Mouse (Mus musculus): ENCODE data around the gene Wasf1. TPM values are rescaled to one million over a fixed set of nuclear protein-coding genes. Genes with fewer than 3 reads are reported as not detected.

The Wasf1 gene
- polyA plus RNA-seq, 1 experiment from 2014 or later: 9.8 TPM

DNA sequence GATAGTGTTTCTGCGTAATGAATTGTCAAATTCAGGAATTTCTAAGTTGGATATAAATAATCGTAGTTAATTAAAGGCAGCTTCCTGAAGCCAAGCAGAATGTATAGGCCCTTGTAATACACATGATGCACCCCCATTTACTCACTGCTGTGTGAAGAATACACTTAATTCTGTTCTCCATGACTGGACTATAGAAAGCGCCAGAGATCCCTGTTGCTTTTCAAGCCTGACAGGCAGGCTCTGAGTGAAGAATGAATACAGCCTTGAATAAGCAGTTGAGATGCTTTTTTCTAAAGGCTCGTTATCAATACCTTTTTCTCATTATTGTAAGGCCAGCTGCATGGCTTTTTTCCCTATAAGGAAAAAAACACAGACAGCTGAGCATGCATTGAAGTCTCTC lies 59.4 kb downstream of the Wasf1 start:
- H3K9me3 ChIP-seq (ENCODE audit: control insufficient read depth, low read length): no peaks in the 10 kb centered on the region
- no peaks in the 10 kb centered on the region for H3K4me1 ChIP-seq (replicated peaks; ENCODE audit: control insufficient read depth, insufficient read depth, low read length)
- no peak for ATAC-seq (ENCODE audit: low read depth)
- H3K27me3 ChIP-seq (ENCODE audit: control insufficient read depth, insufficient read depth, low read depth, low read length): no peaks in the 10 kb centered on the region
- WGBS: 86% methylated on average over 4 of the region's 4 CpGs
- no peak overlapping the region for H3K4me3 ChIP-seq (ENCODE audit: low read length)
- no peak overlapping the region for H3K27ac ChIP-seq (ENCODE audit: low read length)
- peaks cover under 1% of the 10 kb centered on the region; the same call in 1 of the 2 replicates for H3K36me3 ChIP-seq (ENCODE audit: control insufficient read depth, insufficient read depth, low read length)
- no peak overlapping the region for H3K4me2 ChIP-seq (ENCODE audit: low read depth, low read length)
- H3K9ac ChIP-seq (ENCODE audit: low read length): no peak overlapping the region

DNA sequence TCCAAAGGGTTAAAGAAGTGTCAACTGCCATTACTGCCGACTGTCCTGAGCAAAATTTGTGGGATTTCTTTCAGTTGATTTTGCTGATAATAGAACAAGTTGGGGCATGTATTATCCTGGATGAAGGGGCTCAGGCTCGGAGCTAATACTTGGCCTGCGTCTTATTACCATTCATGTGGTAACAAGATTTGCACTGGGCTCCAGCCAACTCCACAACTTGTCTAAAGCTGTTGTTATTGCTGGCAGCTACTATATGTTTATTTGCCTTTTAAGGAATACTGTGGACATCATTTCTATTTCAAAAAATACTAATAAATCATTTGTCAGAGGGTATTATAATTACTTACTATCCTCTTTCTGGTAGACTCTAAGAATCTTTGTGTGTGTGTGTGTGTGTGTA lies 66.9 kb downstream of the Wasf1 start:
- no peak for ATAC-seq (ENCODE audit: low read depth)
- 41% methylated on average over 3 of the region's 3 CpGs for WGBS
- no peak overlapping the region for H3K27ac ChIP-seq (ENCODE audit: low read length)
- no peak overlapping the region for H3K4me3 ChIP-seq (ENCODE audit: low read length)
- no peaks in the 10 kb centered on the region for H3K36me3 ChIP-seq (ENCODE audit: control insufficient read depth, insufficient read depth, low read length)
- H3K9ac ChIP-seq (ENCODE audit: low read length): no peak overlapping the region
- H3K9me3 ChIP-seq (ENCODE audit: control insufficient read depth, low read length): no peaks in the 10 kb centered on the region
- no peaks in the 10 kb centered on the region for H3K27me3 ChIP-seq (ENCODE audit: control insufficient read depth, insufficient read depth, low read depth, low read length)
- no peak overlapping the region for H3K4me2 ChIP-seq (ENCODE audit: low read depth, low read length)
- no peaks in the 10 kb centered on the region for H3K4me1 ChIP-seq (replicated peaks; ENCODE audit: control insufficient read depth, insufficient read depth, low read length)

DNA sequence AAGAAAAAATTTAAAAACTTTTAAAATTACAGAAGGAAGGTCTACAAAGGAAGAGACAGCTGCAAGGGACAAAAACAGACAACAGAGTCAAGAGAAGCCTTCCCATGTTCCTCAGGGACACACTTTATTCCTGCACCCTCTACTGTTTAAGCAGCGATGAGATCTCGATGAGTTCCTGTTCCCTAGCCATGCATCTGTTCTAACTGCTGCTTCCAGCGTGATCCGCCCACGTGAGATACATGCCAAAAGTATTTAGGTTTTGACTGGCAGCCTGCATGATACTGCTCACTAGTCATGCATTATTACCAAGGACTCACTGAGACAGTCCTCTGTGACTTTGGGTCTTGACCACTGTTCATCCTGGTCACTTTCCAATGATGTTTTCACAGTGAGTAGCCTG lies 72.9 kb downstream of the Wasf1 start:
- ATAC-seq (ENCODE audit: low read depth): no peak
- no peak overlapping the region for H3K27ac ChIP-seq (ENCODE audit: low read length)
- H3K4me3 ChIP-seq (ENCODE audit: low read length): no peak overlapping the region
- WGBS: 90% methylated on average over 5 of the region's 5 CpGs
- no peak overlapping the region for H3K9ac ChIP-seq (ENCODE audit: low read length)
- H3K36me3 ChIP-seq (ENCODE audit: control insufficient read depth, insufficient read depth, low read length): no peaks in the 10 kb centered on the region
- H3K4me1 ChIP-seq (replicated peaks; ENCODE audit: control insufficient read depth, insufficient read depth, low read length): no peaks in the 10 kb centered on the region
- H3K4me2 ChIP-seq (ENCODE audit: low read depth, low read length): no peak overlapping the region
- H3K9me3 ChIP-seq (ENCODE audit: control insufficient read depth, low read length): no peaks in the 10 kb centered on the region
- H3K27me3 ChIP-seq (ENCODE audit: control insufficient read depth, insufficient read depth, low read depth, low read length): no peaks in the 10 kb centered on the region

DNA sequence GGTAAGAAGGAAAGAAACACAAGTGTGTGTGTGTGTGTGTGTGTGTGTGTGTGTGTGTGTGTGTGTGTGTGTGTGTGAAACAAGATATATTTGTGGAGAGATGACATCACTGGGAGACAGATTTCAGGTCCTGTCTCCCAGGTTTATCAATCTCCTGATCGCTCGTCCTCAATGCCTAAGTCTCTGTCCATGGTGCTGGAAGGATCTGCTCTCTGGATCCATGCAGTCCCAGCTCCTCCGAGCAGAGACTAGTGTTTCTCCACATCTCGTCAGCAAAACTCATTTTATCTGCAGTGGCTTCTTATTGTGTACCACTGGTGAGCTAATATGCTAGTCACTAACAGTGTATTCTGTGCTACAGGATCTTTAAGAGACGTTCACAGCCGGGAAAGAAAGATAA lies 78.1 kb downstream of the Wasf1 start:
- Histone ChIP-seq H3K27ac (ENCODE audit: low read length) (no peak overlapping the region), H3K4me2 (ENCODE audit: low read depth, low read length) (no peak overlapping the region), H3K4me1 (replicated peaks; ENCODE audit: control insufficient read depth, insufficient read depth, low read length) (no peaks in the 10 kb centered on the region), H3K9me3 (ENCODE audit: control insufficient read depth, low read length) (no peaks in the 10 kb centered on the region), H3K9ac (ENCODE audit: low read length) (no peak overlapping the region), H3K36me3 (ENCODE audit: control insufficient read depth, insufficient read depth, low read length) (no peaks in the 10 kb centered on the region), H3K27me3 (ENCODE audit: control insufficient read depth, insufficient read depth, low read depth, low read length) (no peaks in the 10 kb centered on the region), H3K4me3 (ENCODE audit: low read length) (no peak overlapping the region)
- no peak for ATAC-seq (ENCODE audit: low read depth)
- WGBS: 39% methylated on average over 6 of the region's 6 CpGs

DNA sequence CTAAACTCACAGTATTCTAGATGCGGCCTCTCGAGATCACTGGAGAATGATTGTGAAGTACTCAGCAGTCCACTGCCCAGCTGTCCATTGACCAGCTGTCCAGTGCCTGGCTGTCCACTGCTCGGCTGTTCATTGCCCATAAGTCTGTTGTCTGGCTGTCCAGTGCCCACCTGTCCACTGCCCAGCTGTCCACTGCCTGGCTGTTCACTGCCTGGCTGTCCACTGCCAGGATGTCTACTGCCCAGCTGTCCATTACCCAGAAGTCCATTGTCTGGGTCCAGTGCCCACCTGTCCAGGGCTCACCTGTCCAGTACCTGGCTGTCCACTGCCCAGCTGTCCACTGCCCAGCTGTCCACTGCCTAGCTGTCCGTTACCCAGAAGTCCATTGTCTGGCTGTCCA lies 78.7 kb downstream of the Wasf1 start:
- Histone ChIP-seq H3K9ac (ENCODE audit: low read length) (no peak overlapping the region), H3K9me3 (ENCODE audit: control insufficient read depth, low read length) (no peaks in the 10 kb centered on the region), H3K27ac (ENCODE audit: low read length) (no peak overlapping the region), H3K27me3 (ENCODE audit: control insufficient read depth, insufficient read depth, low read depth, low read length) (no peaks in the 10 kb centered on the region), H3K4me3 (ENCODE audit: low read length) (no peak overlapping the region), H3K4me1 (replicated peaks; ENCODE audit: control insufficient read depth, insufficient read depth, low read length) (no peaks in the 10 kb centered on the region), H3K4me2 (ENCODE audit: low read depth, low read length) (no peak overlapping the region), H3K36me3 (ENCODE audit: control insufficient read depth, insufficient read depth, low read length) (no peaks in the 10 kb centered on the region)
- ATAC-seq (ENCODE audit: low read depth): no peak
- WGBS: 91% methylated on average over 4 of the region's 4 CpGs

DNA sequence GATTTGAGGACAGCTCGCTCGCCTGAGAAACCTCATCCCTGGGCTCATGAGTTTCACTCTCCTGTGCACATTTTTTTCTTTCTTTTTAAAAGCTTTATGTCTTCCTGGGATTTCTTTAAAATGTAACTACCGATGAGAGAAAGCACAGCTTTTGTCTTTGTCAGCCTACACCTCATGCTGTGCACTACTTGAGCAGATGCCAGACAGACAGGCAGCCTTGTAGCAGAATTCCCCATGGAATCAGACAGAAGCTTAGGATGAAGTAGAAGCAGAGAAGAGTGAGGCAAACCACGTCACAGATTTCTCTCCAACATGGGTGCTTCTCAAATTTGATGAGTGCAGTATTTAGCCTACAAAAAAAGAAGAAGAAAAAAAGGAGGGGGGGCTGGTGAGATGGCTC lies 81.3 kb downstream of the Wasf1 start:
- no peaks in the 10 kb centered on the region for H3K36me3 ChIP-seq (ENCODE audit: control insufficient read depth, insufficient read depth, low read length)
- no peaks in the 10 kb centered on the region for H3K9me3 ChIP-seq (ENCODE audit: control insufficient read depth, low read length)
- no peak overlapping the region for H3K9ac ChIP-seq (ENCODE audit: low read length)
- no peaks in the 10 kb centered on the region for H3K27me3 ChIP-seq (ENCODE audit: control insufficient read depth, insufficient read depth, low read depth, low read length)
- H3K4me1 ChIP-seq (replicated peaks; ENCODE audit: control insufficient read depth, insufficient read depth, low read length): no peaks in the 10 kb centered on the region
- no peak overlapping the region for H3K4me3 ChIP-seq (ENCODE audit: low read length)
- 59% methylated on average over 4 of the region's 4 CpGs for WGBS
- H3K4me2 ChIP-seq (ENCODE audit: low read depth, low read length): no peak overlapping the region
- H3K27ac ChIP-seq (ENCODE audit: low read length): no peak overlapping the region
- ATAC-seq (ENCODE audit: low read depth): no peak

DNA sequence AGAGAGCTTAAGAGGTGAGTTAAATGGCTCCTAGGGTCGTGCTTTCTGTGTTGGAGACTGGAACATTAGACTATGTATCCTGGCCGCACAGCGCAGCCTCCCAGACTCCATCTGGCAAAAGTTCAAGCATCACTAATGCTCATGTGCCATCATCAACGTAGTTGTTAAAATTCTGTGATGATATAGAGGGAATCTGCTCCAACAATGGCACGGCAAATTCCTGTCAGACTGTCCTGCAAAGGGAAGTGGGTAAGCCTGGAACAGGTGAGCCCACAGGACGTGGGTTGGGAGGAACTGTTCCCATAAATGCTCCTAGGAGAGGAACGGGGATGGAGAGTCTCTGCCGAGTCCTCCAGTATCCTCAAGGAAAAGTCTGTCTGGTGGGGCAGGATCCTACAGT lies 85.3 kb downstream of the Wasf1 start:
- Histone ChIP-seq H3K4me3 (ENCODE audit: low read length) (no peak overlapping the region), H3K4me1 (replicated peaks; ENCODE audit: control insufficient read depth, insufficient read depth, low read length) (no peaks in the 10 kb centered on the region), H3K9ac (ENCODE audit: low read length) (no peak overlapping the region), H3K36me3 (ENCODE audit: control insufficient read depth, insufficient read depth, low read length) (no peaks in the 10 kb centered on the region), H3K27me3 (ENCODE audit: control insufficient read depth, insufficient read depth, low read depth, low read length) (no peaks in the 10 kb centered on the region), H3K4me2 (ENCODE audit: low read depth, low read length) (no peak overlapping the region), H3K27ac (ENCODE audit: low read length) (no peak overlapping the region), H3K9me3 (ENCODE audit: control insufficient read depth, low read length) (no peaks in the 10 kb centered on the region)
- no peak for ATAC-seq (ENCODE audit: low read depth)
- WGBS: 63% methylated on average over 8 of the region's 8 CpGs

DNA sequence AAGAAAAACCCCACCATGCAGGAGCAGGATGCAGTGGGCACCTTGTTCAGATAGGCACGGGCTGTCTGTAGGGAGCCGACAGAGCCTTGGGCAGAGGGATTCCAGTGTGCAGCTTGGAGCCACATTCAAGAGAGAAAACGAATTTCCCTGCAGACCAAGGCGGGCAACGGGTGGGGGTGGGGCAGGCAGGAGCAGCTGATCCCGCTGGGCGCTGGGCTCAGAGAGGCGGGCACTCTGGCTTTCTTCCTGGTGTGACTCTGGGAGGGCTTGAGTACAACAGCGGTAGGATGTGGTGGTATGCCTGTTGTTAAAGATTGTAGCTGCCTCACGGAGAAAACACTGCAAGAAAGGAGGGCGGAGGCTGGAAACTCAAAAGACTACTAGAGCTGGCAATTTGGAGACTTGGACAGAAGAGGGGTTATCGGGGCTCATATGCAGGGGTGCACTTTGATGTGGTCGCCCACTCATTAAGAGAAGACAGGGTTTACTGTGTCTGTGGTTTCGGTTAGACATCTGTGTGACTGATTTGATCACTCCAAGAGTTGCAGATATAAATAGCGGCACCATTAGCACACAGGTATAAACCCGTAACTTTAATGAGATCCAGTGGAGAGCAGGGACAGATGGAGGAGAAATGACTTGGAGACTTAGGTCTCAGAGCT lies 86.2 kb downstream of the Wasf1 start:
- Histone ChIP-seq H3K36me3 (ENCODE audit: control insufficient read depth, insufficient read depth, low read length) (no peaks in the 10 kb centered on the region), H3K9me3 (ENCODE audit: control insufficient read depth, low read length) (no peaks in the 10 kb centered on the region), H3K4me3 (ENCODE audit: low read length) (no peak overlapping the region), H3K27me3 (ENCODE audit: control insufficient read depth, insufficient read depth, low read depth, low read length) (no peaks in the 10 kb centered on the region), H3K4me2 (ENCODE audit: low read depth, low read length) (peak overlapping the region; percentile 17), H3K9ac (ENCODE audit: low read length) (no peak overlapping the region), H3K4me1 (replicated peaks; ENCODE audit: control insufficient read depth, insufficient read depth, low read length) (no peaks in the 10 kb centered on the region), H3K27ac (ENCODE audit: low read length) (no peak overlapping the region)
- no peak for ATAC-seq (ENCODE audit: low read depth)
- WGBS: 15% methylated on average over 16 of the region's 16 CpGs

DNA sequence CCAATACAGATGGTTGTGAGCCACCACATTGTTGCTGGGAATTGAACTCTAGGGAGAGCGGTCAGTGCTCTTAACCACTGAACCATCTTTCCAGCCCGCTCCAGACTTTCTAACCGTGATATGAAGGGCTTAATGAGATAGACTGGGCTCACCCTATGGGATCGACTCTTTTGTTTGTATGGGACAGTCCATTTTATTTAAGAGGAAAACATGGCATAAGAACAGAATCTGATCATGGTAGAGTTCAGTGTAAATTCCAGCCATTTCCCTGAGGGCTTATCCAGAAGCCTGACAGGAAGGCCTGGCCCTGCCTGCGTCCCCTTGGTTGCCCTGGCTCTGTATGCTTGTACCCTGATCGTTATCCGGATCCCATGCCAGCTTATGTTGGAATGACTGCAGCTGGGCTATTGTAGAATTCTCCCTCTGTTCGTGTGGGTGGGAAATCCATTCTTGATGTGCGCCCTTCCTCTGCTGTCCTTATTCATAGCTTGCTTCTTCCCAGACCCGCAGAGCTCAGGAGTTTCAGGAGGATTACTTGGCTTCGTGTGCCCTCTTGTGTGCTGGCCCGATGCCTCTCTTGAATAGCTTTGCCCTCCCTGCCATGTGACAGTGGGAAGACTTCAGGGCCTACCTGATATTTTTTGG lies 87.4 kb downstream of the Wasf1 start:
- no peak overlapping the region for H3K4me2 ChIP-seq (ENCODE audit: low read depth, low read length)
- H3K4me3 ChIP-seq (ENCODE audit: low read length): no peak overlapping the region
- ATAC-seq (ENCODE audit: low read depth): no peak
- H3K27ac ChIP-seq (ENCODE audit: low read length): no peak overlapping the region
- no peaks in the 10 kb centered on the region for H3K9me3 ChIP-seq (ENCODE audit: control insufficient read depth, low read length)
- no peak overlapping the region for H3K9ac ChIP-seq (ENCODE audit: low read length)
- no peaks in the 10 kb centered on the region for H3K4me1 ChIP-seq (replicated peaks; ENCODE audit: control insufficient read depth, insufficient read depth, low read length)
- no peaks in the 10 kb centered on the region for H3K27me3 ChIP-seq (ENCODE audit: control insufficient read depth, insufficient read depth, low read depth, low read length)
- 81% methylated on average over 12 of the region's 12 CpGs for WGBS
- H3K36me3 ChIP-seq (ENCODE audit: control insufficient read depth, insufficient read depth, low read length): no peaks in the 10 kb centered on the region
